Comparison of ENCODE assay signal across 9 mouse cellular contexts in the genomic region with DNA sequence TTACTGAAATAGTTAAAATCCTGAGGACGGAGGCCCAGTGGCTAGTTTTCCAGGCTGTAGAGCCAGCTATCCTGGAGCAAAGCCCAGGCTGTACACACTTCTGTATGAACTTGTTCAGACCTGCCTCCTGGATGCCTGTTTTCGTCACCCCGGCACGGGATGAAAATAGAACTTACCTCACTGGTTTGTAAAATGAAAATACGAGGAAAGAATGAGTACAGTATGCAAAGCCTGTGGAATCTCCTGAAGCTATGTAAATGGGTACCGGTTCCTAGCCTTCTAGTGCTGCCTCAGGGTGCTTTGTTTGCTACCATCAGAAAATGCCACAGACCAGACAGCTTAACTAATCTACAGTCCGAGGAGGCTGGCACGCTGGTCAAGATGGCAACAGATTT.
DNase-seq lines count a peak whose midpoint lies in the region; ATAC-seq lines count a peak whose summit lies in the region.
"Had no signal": no experiment of that assay in that cellular context is flagged by ENCODE, and none has a peak within 500 bp of the region (broad histone marks: within the 10 kb centered on the region; RNA-seq: fewer than 3 reads in every experiment).

No protein-coding gene starts in this region.

- no peak overlapping the region for H3K9ac ChIP-seq in midbrain, embryonic 15.5 days
- H3K9ac ChIP-seq: liver, embryonic 15.5 days had no signal

- H3K4me3 ChIP-seq in midbrain, embryonic 15.5 days: no peak overlapping the region
- H3K4me3 ChIP-seq: liver, embryonic 15.5 days had no signal

- no peak overlapping the region for H3K4me2 ChIP-seq in midbrain, embryonic 15.5 days
- H3K4me2 ChIP-seq: liver, embryonic 15.5 days had no signal

- no peak overlapping the region for H3K27ac ChIP-seq in midbrain, embryonic 15.5 days
- H3K27ac ChIP-seq: liver, embryonic 15.5 days had no signal

- no peak for ATAC-seq in erythroid progenitor cell, adult 5-6 weeks (replicated peaks; ENCODE audit: low FRiP score, poor library complexity, severe bottlenecking)
- ATAC-seq in midbrain, embryonic 15.5 days (replicated peaks): no peak

- no peaks in the 10 kb centered on the region for H3K9me3 ChIP-seq in midbrain, embryonic 15.5 days
- H3K9me3 ChIP-seq: liver, embryonic 15.5 days had no signal

- no peaks in the 10 kb centered on the region for H3K4me1 ChIP-seq in midbrain, embryonic 15.5 days
- H3K4me1 ChIP-seq: liver, embryonic 15.5 days had no signal

- DNase-seq in adrenal gland, adult 2 months: peak; percentile 40
- no peak for DNase-seq in adrenal gland, adult 8-10 months
- DNase-seq in 3134 (ENCODE audit: extremely low read depth, insufficient read length, low spot score): peak; percentile 10
- peak; percentile 90 for DNase-seq in heart, adult 11 months
- DNase-seq in large intestine, adult 2 months (ENCODE audit: low read depth, low spot score): peak; percentile 18
- DNase-seq in natural killer cell, adult 2 months (ENCODE audit: low spot score in 2 of 2): no peak

- 24% methylated on average over 8 of the region's 8 CpGs for WGBS in large intestine, adult 2 months
- 63% methylated on average over 8 of the region's 8 CpGs for WGBS in midbrain, embryonic 15.5 days

- no peaks in the 10 kb centered on the region for H3K36me3 ChIP-seq in midbrain, embryonic 15.5 days (replicated peaks)
- H3K36me3 ChIP-seq: liver, embryonic 15.5 days had no signal

- no peaks in the 10 kb centered on the region for H3K27me3 ChIP-seq in midbrain, embryonic 15.5 days (replicated peaks)
- H3K27me3 ChIP-seq: liver, embryonic 15.5 days had no signal

Comparison
In these comparisons a context has a peak if more than half of its experiments do, and no peak if none do; other contexts are left out.
1. DNase-seq: peak in adrenal gland, adult 2 months (single experiment), 3134 (single experiment), heart, adult 11 months (single experiment) and large intestine, adult 2 months (single experiment); none in adrenal gland, adult 8-10 months (single experiment) and natural killer cell, adult 2 months (0 of 2).